Mouse (Mus musculus): Measurements from ENCODE around the gene Cdh4.

Cdh4 gene

GRCm38 (mm10) chr2:179802411-179802810, 360.2 kb downstream of the Cdh4 start:
- no peak for DNase-seq

- DNase-seq = no peak
These were observed 368.9 kb downstream of the Cdh4 start for GRCm38 (mm10) chr2:179811086-179811485.

GRCm38 (mm10) chr2:179813035-179813827, 371.0 kb downstream of the Cdh4 start:
- DNase-seq = no peak

- no peak for DNase-seq
These were observed 382.6 kb downstream of the Cdh4 start for GRCm38 (mm10) chr2:179824776-179825326.

- DNase-seq = no peak
These were observed 386.7 kb downstream of the Cdh4 start for GRCm38 (mm10) chr2:179828968-179829367.

GRCm38 (mm10) chr2:179829972-179830371, 387.7 kb downstream of the Cdh4 start:
- DNase-seq = no peak

GRCm38 (mm10) chr2:179834892-179835291, 392.7 kb downstream of the Cdh4 start:
- no peak for DNase-seq

- DNase-seq = no peak
These were observed 393.3 kb downstream of the Cdh4 start for GRCm38 (mm10) chr2:179835570-179835969.

- no peak for DNase-seq
These were observed 395.0 kb downstream of the Cdh4 start for GRCm38 (mm10) chr2:179837186-179837585.

GRCm38 (mm10) chr2:179838036-179838435, 395.8 kb downstream of the Cdh4 start:
- no peak for DNase-seq

- DNase-seq = no peak
These were observed 400.6 kb downstream of the Cdh4 start for GRCm38 (mm10) chr2:179842610-179843389.

GRCm38 (mm10) chr2:179849732-179850131, 407.5 kb downstream of the Cdh4 start:
- no peak for DNase-seq

GRCm38 (mm10) chr2:179852169-179852568, 409.9 kb downstream of the Cdh4 start:
- no peak for DNase-seq

GRCm38 (mm10) chr2:179852862-179853261, 410.6 kb downstream of the Cdh4 start:
- DNase-seq = no peak

GRCm38 (mm10) chr2:179853892-179854291, 411.7 kb downstream of the Cdh4 start:
- no peak for DNase-seq

GRCm38 (mm10) chr2:179857086-179857485, 414.9 kb downstream of the Cdh4 start:
- no peak for DNase-seq

- DNase-seq = no peak
These were observed 420.4 kb downstream of the Cdh4 start for GRCm38 (mm10) chr2:179862676-179863075.

- DNase-seq = peak; percentile 13
These were observed 421.0 kb downstream of the Cdh4 start for GRCm38 (mm10) chr2:179863266-179863665.

- DNase-seq = no peak
These were observed 422.9 kb downstream of the Cdh4 start for GRCm38 (mm10) chr2:179865097-179865496.

- DNase-seq = no peak
These were observed 425.4 kb downstream of the Cdh4 start for GRCm38 (mm10) chr2:179867669-179868068.

- no peak for DNase-seq
These were observed 427.6 kb downstream of the Cdh4 start for GRCm38 (mm10) chr2:179869871-179870270.

- no peak for DNase-seq
These were observed 430.5 kb downstream of the Cdh4 start for GRCm38 (mm10) chr2:179872724-179873123.

GRCm38 (mm10) chr2:179873315-179873714, 431.1 kb downstream of the Cdh4 start:
- DNase-seq = no peak

- peak; percentile 70 for DNase-seq
These were observed 432.9 kb downstream of the Cdh4 start for GRCm38 (mm10) chr2:179875147-179875546.

All from cerebellum, adult 8-10 months (tissue).